Mouse (Mus musculus) lung, embryonic 15.5 days (tissue): ENCODE measurements around the gene Oaz3. TPM values are rescaled to one million over a fixed set of nuclear protein-coding genes. Genes with fewer than 3 reads are reported as not detected.
A peak's percentile ranks its signal among the peaks of the same experiment; 100 is the strongest.

Experiments used
- ATAC-seq: fragments of 200-750 bp; cut with Nextera tagmentation; 2 replicates; pipeline ENCODE4 v1.8.0; 2017; ENCODE audit warnings: moderate number of reproducible peaks, borderline replicate concordance; ENCODE audit not compliant: low FRiP score, low TSS enrichment; ENCODE audit errors: extremely low read depth
- H3K27ac ChIP-seq: fragments of 300-500 bp; sonication (generic); 2 replicates; pipeline ENCODE4 v1.5.1; 2015; ENCODE audit warnings: moderate library complexity, mild to moderate bottlenecking, inconsistent platforms
- H3K27me3 ChIP-seq: fragments of 300-500 bp; sonication (generic); 2 replicates; pipeline ENCODE4 v1.6.1; 2015; ENCODE audit warnings: inconsistent platforms
- H3K36me3 ChIP-seq: fragments of 300-500 bp; sonication (generic); 2 replicates; pipeline ENCODE4 v1.6.1; 2015; ENCODE audit warnings: inconsistent platforms
- H3K4me1 ChIP-seq: fragments of 300-500 bp; sonication (generic); 2 replicates; pipeline ENCODE4 v1.6.1; 2015; ENCODE audit warnings: inconsistent platforms
- H3K4me2 ChIP-seq: fragments of 300-500 bp; sonication (generic); 2 replicates; pipeline ENCODE4 v1.6.1; 2015; ENCODE audit warnings: inconsistent platforms, mild to moderate bottlenecking, moderate library complexity
- H3K4me3 ChIP-seq: fragments of 300-500 bp; sonication (generic); 2 replicates; pipeline ENCODE4 v1.5.1; 2015; ENCODE audit warnings: mild to moderate bottlenecking, inconsistent platforms
- H3K9ac ChIP-seq: fragments of 300-500 bp; sonication (generic); 2 replicates; pipeline ENCODE4 v1.6.1; 2015; ENCODE audit warnings: inconsistent platforms
- H3K9me3 ChIP-seq: fragments of 300-500 bp; sonication (generic); 2 replicates; pipeline ENCODE4 v1.6.1; 2016; ENCODE audit warnings: inconsistent platforms
- WGBS: fragments of 180-500 bp; shearing (Covaris S2); methylation state at CpG from one replicate; pipeline ENCODE4 v1.1.7; 2015; 5-methylcytosine and 5-hydroxymethylcytosine counted together
- polyA plus RNA-seq: library from polyadenylated mRNA; unstranded; fragments of >200 nt; fragmentation: Nextera tagmentation; extraction: Ambion mirVana; gene quantifications from 2 replicates; pipeline ENCODE4 v1.2.1, GENCODE M21; 2015

The Oaz3 gene
- polyA plus RNA-seq, 1 experiment from 2014 or later, result 0.42 TPM

DNA sequence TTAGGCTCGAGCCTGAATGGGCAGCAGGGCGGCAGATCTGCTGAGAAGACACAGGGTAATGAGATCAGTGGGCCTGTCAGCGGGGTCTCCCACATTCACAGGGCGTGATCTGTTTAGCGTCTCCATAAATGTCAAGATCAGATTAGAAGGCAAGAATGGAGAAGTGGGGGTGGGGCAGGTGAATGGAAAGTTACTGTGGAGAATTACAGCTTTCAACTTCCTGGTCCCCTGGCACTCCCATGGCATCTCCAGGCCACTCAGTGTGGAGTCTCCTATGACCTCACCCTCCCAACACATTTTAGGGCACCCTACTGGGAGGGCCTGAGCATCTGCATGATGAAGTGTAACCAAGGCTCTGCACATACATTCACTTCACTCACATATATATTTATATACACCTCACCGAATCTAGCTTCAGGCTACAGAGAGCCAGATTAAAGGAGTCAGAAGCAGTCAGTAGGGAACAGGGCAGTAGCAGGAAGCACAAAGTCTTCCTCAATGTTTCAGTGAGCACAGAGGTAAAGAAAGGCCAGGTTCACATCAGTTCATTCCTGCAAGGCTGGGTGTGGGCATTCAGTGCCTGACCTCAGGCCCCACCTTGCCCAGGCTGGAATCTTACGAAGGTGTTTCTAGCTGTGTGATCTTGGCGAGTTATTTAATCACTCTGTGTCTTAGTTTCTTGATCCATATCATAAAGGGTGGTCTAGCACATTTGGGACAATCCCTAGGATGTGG lies 32.8 kb upstream of the Oaz3 start:
- 51% methylated on average over 8 of the region's 8 CpGs for WGBS
- H3K4me3 ChIP-seq, result no peak overlapping the region
- H3K36me3 ChIP-seq, result no peaks in the 10 kb centered on the region
- H3K9me3 ChIP-seq, result no peaks in the 10 kb centered on the region
- ATAC-seq, result no peak
- peaks cover 10% of the 10 kb centered on the region for H3K4me1 ChIP-seq
- H3K4me2 ChIP-seq, result no peak overlapping the region
- peaks cover 27% of the 10 kb centered on the region for H3K27me3 ChIP-seq
- H3K9ac ChIP-seq, result no peak overlapping the region
- no peak overlapping the region for H3K27ac ChIP-seq

GRCm38 (mm10) chr3:94473567-94474232 lies 30.0 kb upstream of the Oaz3 start:
- Histone ChIP-seq H3K27ac (no peak overlapping the region), H3K4me2 (no peak overlapping the region), H3K36me3 (no peaks in the 10 kb centered on the region), H3K27me3 (peaks cover 4% of the 10 kb centered on the region), H3K4me3 (no peak overlapping the region), H3K9ac (no peak overlapping the region), H3K9me3 (no peaks in the 10 kb centered on the region), H3K4me1 (peaks cover 10% of the 10 kb centered on the region)
- no peak for ATAC-seq
- 40% methylated on average over 5 of the region's 5 CpGs for WGBS

DNA sequence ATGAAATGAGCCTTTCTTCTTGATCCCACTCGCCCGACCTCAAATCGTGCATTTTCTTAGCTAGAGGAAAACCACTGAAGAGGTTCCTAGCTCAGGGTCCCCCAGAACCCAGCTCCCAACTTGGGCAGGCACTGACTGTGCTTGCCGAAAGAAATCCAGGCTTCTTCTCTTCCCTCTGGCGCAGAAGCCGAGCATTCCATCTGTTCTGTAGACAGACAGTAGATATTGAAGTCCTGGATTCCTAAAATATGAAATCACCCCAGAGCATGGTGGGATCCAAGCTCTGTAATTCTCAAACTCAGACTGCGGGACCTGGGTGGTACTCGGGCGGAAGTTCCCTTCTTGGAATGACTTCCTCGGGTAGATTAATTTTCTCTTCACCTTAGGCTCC lies 29.4 kb upstream of the Oaz3 start:
- peaks cover 10% of the 10 kb centered on the region for H3K4me1 ChIP-seq
- peak overlapping the region; percentile 48; the same call in 1 of the 2 replicates for H3K4me2 ChIP-seq
- no peak overlapping the region for H3K9ac ChIP-seq
- H3K27ac ChIP-seq, result no peak overlapping the region
- WGBS, result 36% methylated on average over 10 of the region's 10 CpGs
- H3K36me3 ChIP-seq, result no peaks in the 10 kb centered on the region
- no peak overlapping the region for H3K4me3 ChIP-seq
- no peaks in the 10 kb centered on the region for H3K9me3 ChIP-seq
- no peaks in the 10 kb centered on the region for H3K27me3 ChIP-seq
- no peak for ATAC-seq

GRCm38 (mm10) chr3:94472447-94473114 lies 28.9 kb upstream of the Oaz3 start:
- peak; percentile 81; the same call in 1 of the 2 replicates for ATAC-seq
- Histone ChIP-seq H3K36me3 (no peaks in the 10 kb centered on the region), H3K4me3 (no peak overlapping the region), H3K27ac (no peak overlapping the region), H3K27me3 (no peaks in the 10 kb centered on the region), H3K9me3 (no peaks in the 10 kb centered on the region), H3K9ac (no peak overlapping the region), H3K4me1 (peaks cover 10% of the 10 kb centered on the region), H3K4me2 (peak overlapping the region; percentile 48)
- WGBS, result 8% methylated on average over 28 of the region's 28 CpGs

GRCm38 (mm10) chr3:94468931-94469330 lies 25.2 kb upstream of the Oaz3 start:
- 46% methylated on average over 3 of the region's 3 CpGs for WGBS
- no peak overlapping the region for H3K4me2 ChIP-seq
- no peak overlapping the region for H3K9ac ChIP-seq
- H3K4me3 ChIP-seq, result no peak overlapping the region
- no peak overlapping the region for H3K27ac ChIP-seq
- H3K27me3 ChIP-seq, result no peaks in the 10 kb centered on the region
- ATAC-seq, result no peak
- no peaks in the 10 kb centered on the region for H3K36me3 ChIP-seq
- H3K4me1 ChIP-seq, result peaks cover 10% of the 10 kb centered on the region
- H3K9me3 ChIP-seq, result no peaks in the 10 kb centered on the region

DNA sequence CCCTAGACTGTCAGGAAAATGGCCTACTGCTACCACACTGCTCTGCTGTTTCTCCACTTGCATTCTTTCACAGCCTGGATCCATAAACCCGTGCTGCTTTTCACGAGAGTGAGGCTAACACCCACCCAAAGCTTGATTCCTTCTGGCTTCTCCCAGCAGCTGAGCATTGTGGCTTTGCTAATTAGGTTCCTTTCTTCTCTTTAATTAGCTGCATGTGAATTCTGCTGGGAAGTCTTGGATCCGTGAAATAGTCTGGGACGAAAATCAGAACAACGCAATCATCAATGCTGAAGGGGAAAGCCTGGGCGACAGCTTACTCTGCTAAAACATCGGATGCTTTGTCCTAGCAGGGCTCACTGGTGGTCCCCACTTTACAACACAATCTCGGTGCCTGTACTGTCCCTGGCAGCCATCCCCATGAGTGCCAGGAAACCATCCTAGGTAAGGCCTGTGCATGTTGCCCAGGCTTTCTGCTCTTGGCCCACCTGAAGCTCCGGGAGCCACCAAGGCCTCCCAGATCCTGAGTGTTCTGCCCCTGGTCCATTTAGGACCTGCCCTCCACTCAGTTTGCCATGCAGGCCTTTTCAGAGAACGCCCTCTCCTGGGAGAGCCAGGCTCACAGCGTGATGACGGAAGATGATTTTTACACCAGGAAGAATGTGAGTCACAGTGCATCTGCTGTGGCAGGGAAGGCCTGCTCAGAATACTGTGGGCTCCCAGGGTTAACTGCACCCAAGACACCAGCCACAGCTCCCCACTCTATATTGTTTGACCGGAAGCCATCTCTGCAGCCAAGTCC lies 22.1 kb upstream of the Oaz3 start:
- H3K9ac ChIP-seq, result no peak overlapping the region
- no peaks in the 10 kb centered on the region for H3K27me3 ChIP-seq
- H3K9me3 ChIP-seq, result no peaks in the 10 kb centered on the region
- no peak overlapping the region for H3K4me3 ChIP-seq
- H3K27ac ChIP-seq, result no peak overlapping the region
- 77% methylated on average over 13 of the region's 13 CpGs for WGBS
- H3K4me2 ChIP-seq, result no peak overlapping the region
- no peaks in the 10 kb centered on the region for H3K36me3 ChIP-seq
- ATAC-seq, result no peak
- H3K4me1 ChIP-seq, result no peaks in the 10 kb centered on the region

- Histone ChIP-seq H3K4me1 (no peaks in the 10 kb centered on the region), H3K27me3 (no peaks in the 10 kb centered on the region), H3K9me3 (no peaks in the 10 kb centered on the region), H3K9ac (no peak overlapping the region), H3K4me3 (no peak overlapping the region), H3K4me2 (no peak overlapping the region), H3K36me3 (no peaks in the 10 kb centered on the region), H3K27ac (no peak overlapping the region)
- 40% methylated on average over 11 of the region's 11 CpGs for WGBS
- no peak for ATAC-seq
These were observed 20.3 kb upstream of the Oaz3 start for GRCm38 (mm10) chr3:94463926-94464578.

DNA sequence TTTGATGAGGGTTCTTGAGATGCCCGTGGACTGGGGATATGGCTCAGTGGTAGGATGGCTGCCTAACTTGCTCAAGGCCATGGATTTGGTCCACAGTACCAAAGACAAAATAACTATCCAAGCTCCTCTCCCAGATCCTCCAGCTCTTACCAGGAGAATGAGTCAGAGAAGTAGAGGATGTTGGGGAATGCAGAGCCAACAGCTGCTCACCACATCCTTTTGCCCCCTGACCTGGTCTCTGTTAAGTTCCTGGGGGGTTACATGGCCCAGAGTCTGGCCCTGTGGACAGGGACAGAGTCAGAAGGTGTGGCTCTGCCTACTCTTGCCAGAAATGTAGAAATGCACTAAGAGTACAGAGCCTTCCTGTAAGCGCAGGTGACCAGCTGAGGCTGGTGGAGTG lies 16.1 kb upstream of the Oaz3 start:
- Histone ChIP-seq H3K27me3 (no peaks in the 10 kb centered on the region), H3K4me2 (no peak overlapping the region), H3K9ac (no peak overlapping the region), H3K27ac (no peak overlapping the region), H3K36me3 (no peaks in the 10 kb centered on the region), H3K4me3 (no peak overlapping the region), H3K9me3 (no peaks in the 10 kb centered on the region), H3K4me1 (no peaks in the 10 kb centered on the region)
- no peak for ATAC-seq
- 88% methylated on average over 2 of the region's 2 CpGs for WGBS

GRCm38 (mm10) chr3:94457055-94457454 lies 13.3 kb upstream of the Oaz3 start:
- Histone ChIP-seq H3K4me1 (no peaks in the 10 kb centered on the region), H3K36me3 (no peaks in the 10 kb centered on the region), H3K4me2 (peak overlapping the region; percentile 51), H3K9ac (no peak overlapping the region), H3K9me3 (no peaks in the 10 kb centered on the region), H3K27me3 (no peaks in the 10 kb centered on the region), H3K4me3 (no peak overlapping the region), H3K27ac (no peak overlapping the region)
- 63% methylated on average over 3 of the region's 3 CpGs for WGBS
- ATAC-seq, result no peak

- H3K27ac ChIP-seq, result no peak overlapping the region
- no peaks in the 10 kb centered on the region for H3K4me1 ChIP-seq
- 2% methylated on average over 12 of the region's 12 CpGs for WGBS
- H3K9me3 ChIP-seq, result no peaks in the 10 kb centered on the region
- H3K27me3 ChIP-seq, result no peaks in the 10 kb centered on the region
- peak; percentile 92 for ATAC-seq
- peak overlapping the region; percentile 51 for H3K4me2 ChIP-seq
- no peak overlapping the region for H3K9ac ChIP-seq
- H3K4me3 ChIP-seq, result peak overlapping the region; percentile 27
- no peaks in the 10 kb centered on the region for H3K36me3 ChIP-seq
These were observed 12.8 kb upstream of the Oaz3 start for GRCm38 (mm10) chr3:94456529-94457000.

- Histone ChIP-seq H3K4me1 (0 out of 2 replicates have a peak, but pooled peaks cover 1% of the 10 kb centered on the region), H3K27me3 (no peaks in the 10 kb centered on the region), H3K9me3 (no peaks in the 10 kb centered on the region), H3K4me3 (no peak overlapping the region), H3K9ac (no peak overlapping the region), H3K27ac (no peak overlapping the region), H3K4me2 (no peak overlapping the region), H3K36me3 (peaks cover 39% of the 10 kb centered on the region)
- WGBS, result 88% methylated on average over 2 of the region's 2 CpGs
- ATAC-seq, result no peak
These were observed 5.7 kb upstream of the Oaz3 start for GRCm38 (mm10) chr3:94449377-94449776.
